Mouse (Mus musculus) hindbrain, embryonic 15.5 days (tissue): ENCODE data around the gene Mtnr1b. TPM values are rescaled to one million over a fixed set of nuclear protein-coding genes. Genes with fewer than 3 reads are reported as not detected.

Experiments used
- ATAC-seq: fragments of 200-750 bp; cut with Nextera tagmentation; 2 replicates; pipeline ENCODE4 v1.8.0; 2017; ENCODE audit warnings: low read depth, moderate number of reproducible peaks, moderate TSS enrichment; ENCODE audit not compliant: low FRiP score
- H3K27ac ChIP-seq: fragments of 300-500 bp; sonication (generic); replicated peaks from 2 replicates; pipeline ENCODE4 v1.5.1; 2015; ENCODE audit warnings: mild to moderate bottlenecking, inconsistent platforms
- H3K27me3 ChIP-seq: fragments of 300-500 bp; sonication (generic); 2 replicates; pipeline ENCODE4 v1.6.1; 2015; ENCODE audit warnings: control low read depth, inconsistent platforms
- H3K36me3 ChIP-seq: fragments of 300-500 bp; sonication (generic); 2 replicates; pipeline ENCODE4 v1.6.1; 2015; ENCODE audit warnings: control low read depth, inconsistent platforms
- H3K4me1 ChIP-seq: fragments of 300-500 bp; sonication (generic); replicated peaks from 2 replicates; pipeline ENCODE4 v1.6.1; 2015; ENCODE audit warnings: control low read depth, inconsistent platforms
- H3K4me2 ChIP-seq: fragments of 300-500 bp; sonication (generic); 2 replicates; pipeline ENCODE4 v1.6.1; 2015; ENCODE audit warnings: moderate library complexity, mild to moderate bottlenecking, inconsistent platforms
- H3K4me3 ChIP-seq: fragments of 300-500 bp; sonication (generic); 2 replicates; pipeline ENCODE4 v1.5.1; 2015; ENCODE audit warnings: mild to moderate bottlenecking, inconsistent platforms
- H3K9ac ChIP-seq: fragments of 300-500 bp; sonication (generic); 2 replicates; pipeline ENCODE4 v1.6.1; 2015; ENCODE audit warnings: inconsistent platforms
- H3K9me3 ChIP-seq: fragments of 300-500 bp; sonication (generic); 2 replicates; pipeline ENCODE4 v1.6.1; 2016; ENCODE audit warnings: control low read depth, inconsistent platforms
- WGBS: fragments of 180-500 bp; shearing (Covaris S2); methylation state at CpG from one replicate; pipeline ENCODE4 v1.1.7; 2015; 5-methylcytosine and 5-hydroxymethylcytosine counted together
- polyA plus RNA-seq: library from polyadenylated mRNA; unstranded; fragments of >200 nt; fragmentation: Nextera tagmentation; extraction: Ambion mirVana; gene quantifications from 2 replicates; pipeline ENCODE4 v1.2.1, GENCODE M21; 2015

Gene Mtnr1b
- polyA plus RNA-seq, 1 experiment from 2014 or later = not detected

GRCm38 (mm10) chr9:15792076-15792475 lies 82.3 kb downstream of the Mtnr1b start:
- no peaks in the 10 kb centered on the region for H3K27me3 ChIP-seq
- no peaks in the 10 kb centered on the region for H3K4me1 ChIP-seq
- no peak for ATAC-seq
- no peaks in the 10 kb centered on the region for H3K36me3 ChIP-seq
- WGBS = 90% methylated on average over 9 of the region's 9 CpGs
- H3K4me2 ChIP-seq = no peak overlapping the region
- no peak overlapping the region for H3K9ac ChIP-seq
- no peak overlapping the region for H3K4me3 ChIP-seq
- no peak overlapping the region for H3K27ac ChIP-seq
- no peaks in the 10 kb centered on the region for H3K9me3 ChIP-seq

- no peak overlapping the region for H3K9ac ChIP-seq
- no peak overlapping the region for H3K4me2 ChIP-seq
- no peaks in the 10 kb centered on the region for H3K4me1 ChIP-seq
- H3K27me3 ChIP-seq = no peaks in the 10 kb centered on the region
- no peaks in the 10 kb centered on the region for H3K36me3 ChIP-seq
- H3K27ac ChIP-seq = no peak overlapping the region
- no peak for ATAC-seq
- no peak overlapping the region for H3K4me3 ChIP-seq
- H3K9me3 ChIP-seq = no peaks in the 10 kb centered on the region
- WGBS = 86% methylated on average over 2 of the region's 2 CpGs
These were observed 87.7 kb downstream of the Mtnr1b start for GRCm38 (mm10) chr9:15786610-15787009.

DNA sequence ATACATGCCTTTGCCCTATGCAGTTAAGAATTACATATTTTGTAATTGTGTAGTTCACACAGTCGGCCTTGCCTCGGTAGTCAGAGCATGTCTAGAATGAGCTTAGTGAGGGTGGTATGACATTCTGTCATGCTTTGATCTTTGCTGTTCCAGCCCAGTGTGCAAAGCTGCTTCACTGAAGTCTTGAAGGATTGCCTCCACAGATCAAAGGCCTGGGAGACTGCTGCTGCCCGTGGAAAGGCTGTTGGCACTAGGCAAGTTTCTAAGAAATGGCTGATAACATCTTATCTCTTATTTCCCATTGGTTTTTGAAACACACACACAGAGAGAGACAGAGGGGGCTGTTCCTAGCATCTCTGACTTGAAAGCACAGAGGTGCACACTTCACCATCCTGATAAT lies 88.2 kb downstream of the Mtnr1b start:
- no peak for ATAC-seq
- 80% methylated on average over 3 of the region's 3 CpGs for WGBS

GRCm38 (mm10) chr9:15781936-15782335 lies 92.4 kb downstream of the Mtnr1b start:
- 56% methylated on average over 4 of the region's 4 CpGs for WGBS
- Histone ChIP-seq H3K36me3 (no peaks in the 10 kb centered on the region), H3K27ac (no peak overlapping the region), H3K9ac (no peak overlapping the region), H3K9me3 (no peaks in the 10 kb centered on the region), H3K4me2 (no peak overlapping the region), H3K4me3 (no peak overlapping the region), H3K4me1 (no peaks in the 10 kb centered on the region), H3K27me3 (no peaks in the 10 kb centered on the region)
- no peak for ATAC-seq

More for the DNA sequence above, 88.2 kb downstream of the Mtnr1b start:
- Histone ChIP-seq H3K9me3 (no peaks in the 10 kb centered on the region), H3K4me1 (no peaks in the 10 kb centered on the region), H3K27ac (no peak overlapping the region), H3K36me3 (no peaks in the 10 kb centered on the region), H3K9ac (no peak overlapping the region), H3K4me2 (no peak overlapping the region), H3K4me3 (no peak overlapping the region), H3K27me3 (no peaks in the 10 kb centered on the region)

GRCm38 (mm10) chr9:15774911-15775310 lies 99.4 kb downstream of the Mtnr1b start:
- Histone ChIP-seq H3K9me3 (no peaks in the 10 kb centered on the region), H3K36me3 (no peaks in the 10 kb centered on the region), H3K9ac (no peak overlapping the region), H3K4me2 (no peak overlapping the region), H3K4me3 (no peak overlapping the region), H3K27me3 (no peaks in the 10 kb centered on the region), H3K27ac (no peak overlapping the region), H3K4me1 (0 out of 2 replicates have a peak, but pooled peaks cover 3% of the 10 kb centered on the region)
- ATAC-seq = peak; percentile 59; the same call in 1 of the 2 replicates
- 66% methylated on average over 1 of the region's 1 CpGs for WGBS

Other genes with a start within 250 kb of the Mtnr1b start
- gene Deup1, start 246.6 kb downstream of the Mtnr1b start, polyA plus RNA-seq = 1.3 and 2.3 TPM in 2 replicates
- 26.9 and 30.5 TPM in 2 replicates for gene Slc36a4, start 164.8 kb downstream of the Mtnr1b start, polyA plus RNA-seq